Mouse (Mus musculus) C2C12 (cell line): ENCODE measurements at regions not wholly inside any gene's neighbourhood (a gene's known extent, or its start where the extent isn't known, plus 50 kb on each side); places are given as distances from the start of the nearest gene placed in this dataset.
A peak's percentile ranks its signal among the peaks of the same experiment; 100 is the strongest.

Source experiments
- H3K27me3 ChIP-seq: one replicate; pipeline ENCODE4 v1.6.1; 2011; ENCODE audit not compliant: control insufficient read depth, insufficient read depth, insufficient read length
- H3K36me3 ChIP-seq: one replicate; pipeline ENCODE4 v1.6.1; 2011; ENCODE audit not compliant: control insufficient read depth, insufficient read depth
- H3K4me3 ChIP-seq: one replicate; pipeline ENCODE4 v1.5.1; 2011; ENCODE audit warnings: mild to moderate bottlenecking, control low read depth; ENCODE audit not compliant: poor library complexity, insufficient read depth, severe bottlenecking
- H3K79me2 ChIP-seq: one replicate; pipeline ENCODE4 v1.6.1; 2011; ENCODE audit not compliant: control insufficient read depth, insufficient read depth
- H3K79me3 ChIP-seq: one replicate; pipeline ENCODE4 v1.6.1; 2011; ENCODE audit warnings: low read depth, control low read depth
- H3ac ChIP-seq: one replicate; pipeline ENCODE3; 2011; ENCODE audit warnings: low read depth; ENCODE audit not compliant: control insufficient read depth, insufficient read length
- CEBPB ChIP-seq: IDR thresholded peaks from one replicate; pipeline ENCODE4 v1.6.1; 2011; ENCODE audit warnings: low read depth, mild to moderate bottlenecking, control low read depth, moderate library complexity
- CTCF ChIP-seq: IDR thresholded peaks from one replicate; pipeline ENCODE4 v1.5.1; 2011; ENCODE audit not compliant: control insufficient read depth, insufficient read depth, insufficient read length
- FOSL1 ChIP-seq: IDR thresholded peaks from one replicate; pipeline ENCODE4 v1.8.0; 2011; ENCODE audit warnings: mild to moderate bottlenecking, low read length; ENCODE audit not compliant: poor library complexity, insufficient read depth, severe bottlenecking
- MAX ChIP-seq: IDR thresholded peaks from one replicate; pipeline ENCODE4 v1.6.1; 2011; ENCODE audit warnings: mild to moderate bottlenecking, control low read depth
- MYOD1 ChIP-seq: IDR thresholded peaks from one replicate; pipeline ENCODE4 v1.6.1; 2011; ENCODE audit warnings: low read depth; ENCODE audit not compliant: control insufficient read depth, insufficient read length
- MYOG ChIP-seq: IDR thresholded peaks from one replicate; pipeline ENCODE4 v1.6.1; 2011; ENCODE audit not compliant: control insufficient read depth, insufficient read length; ENCODE audit errors: extremely low read depth
- USF1 ChIP-seq: IDR thresholded peaks from one replicate; pipeline ENCODE4 v1.6.1; 2011; ENCODE audit warnings: low read depth, mild to moderate bottlenecking, control low read depth, moderate library complexity

DNA sequence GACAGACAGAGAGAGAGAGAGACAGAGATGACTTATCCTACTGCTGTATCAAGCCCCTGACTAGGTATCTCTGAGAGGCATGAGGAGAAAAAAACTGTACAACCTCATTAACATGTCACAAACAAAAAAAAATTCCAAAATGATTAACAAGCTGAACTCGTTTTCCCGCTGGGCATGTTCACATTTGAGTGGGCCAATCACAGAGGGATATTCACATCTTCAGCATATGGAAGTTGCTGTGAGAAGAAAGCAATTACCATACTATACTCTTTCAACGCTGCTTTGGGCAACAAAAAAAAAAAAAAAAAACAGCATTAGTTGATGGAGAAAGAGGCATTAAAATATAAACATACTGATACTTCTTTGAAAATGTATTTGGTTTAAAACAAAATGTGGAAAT lies 148.8 kb upstream of the Negr1 start:
- H3K79me2 ChIP-seq = no peaks in the 10 kb centered on the region
- no peaks in the 10 kb centered on the region for H3K27me3 ChIP-seq
- H3K4me3 ChIP-seq = no peak overlapping the region
- TF ChIP-seq MAX = no peak
- TF ChIP-seq CTCF = no peak
- no peak for TF ChIP-seq MYOD1
- TF ChIP-seq CEBPB = no peak
- TF ChIP-seq FOSL1 = no peak
- no peak for TF ChIP-seq MYOG
- no peak for TF ChIP-seq USF1
- H3K79me3 ChIP-seq = no peaks in the 10 kb centered on the region
- H3K36me3 ChIP-seq = no peaks in the 10 kb centered on the region
- H3ac ChIP-seq = no peak overlapping the region

GRCm38 (mm10) chr3:156414431-156415427 lies 146.9 kb upstream of the Negr1 start:
- Histone ChIP-seq H3K4me3 (no peak overlapping the region), H3K27me3 (no peaks in the 10 kb centered on the region), H3K79me3 (no peaks in the 10 kb centered on the region), H3K36me3 (no peaks in the 10 kb centered on the region), H3K79me2 (no peaks in the 10 kb centered on the region), H3ac (no peak overlapping the region)
- TF ChIP-seq CEBPB (peak; percentile 88), FOSL1 (no peak)

- H3K79me3 ChIP-seq = no peaks in the 10 kb centered on the region
- no peak overlapping the region for H3K4me3 ChIP-seq
- no peaks in the 10 kb centered on the region for H3K27me3 ChIP-seq
- H3K36me3 ChIP-seq = no peaks in the 10 kb centered on the region
- no peak overlapping the region for H3ac ChIP-seq
- TF ChIP-seq CTCF = no peak
- TF ChIP-seq USF1 = no peak
- no peaks in the 10 kb centered on the region for H3K79me2 ChIP-seq
Measured at GRCm38 (mm10) chr3:156418124-156418523, 143.5 kb upstream of the Negr1 start.

DNA sequence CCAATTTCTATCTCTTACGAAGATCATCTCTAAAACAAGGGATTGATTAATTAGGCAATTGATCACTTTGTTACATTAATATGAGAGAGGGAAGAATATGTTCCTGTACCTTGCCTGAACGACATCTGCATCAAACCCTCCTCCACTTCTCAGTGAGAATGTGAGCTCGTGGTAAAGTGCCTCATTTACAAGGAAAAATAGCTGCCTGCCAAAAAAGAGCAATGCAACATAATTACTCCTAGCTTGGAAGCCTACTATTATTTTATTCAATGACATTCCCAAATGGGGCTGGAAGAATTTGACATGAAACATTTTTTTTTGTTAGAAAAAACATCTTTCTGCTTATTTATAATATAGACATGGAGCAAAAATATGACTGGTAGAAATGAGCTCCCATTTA lies 138.5 kb upstream of the Negr1 start:
- no peak overlapping the region for H3ac ChIP-seq
- no peak for TF ChIP-seq MYOD1
- no peak for TF ChIP-seq CEBPB
- TF ChIP-seq CTCF = no peak
- no peak for TF ChIP-seq MAX
- TF ChIP-seq MYOG = no peak
- TF ChIP-seq USF1 = no peak
- TF ChIP-seq FOSL1 = no peak
- no peaks in the 10 kb centered on the region for H3K79me3 ChIP-seq
- H3K79me2 ChIP-seq = no peaks in the 10 kb centered on the region
- H3K4me3 ChIP-seq = no peak overlapping the region
- H3K27me3 ChIP-seq = no peaks in the 10 kb centered on the region
- no peaks in the 10 kb centered on the region for H3K36me3 ChIP-seq

- Histone ChIP-seq H3K27me3 (no peaks in the 10 kb centered on the region), H3K4me3 (no peak overlapping the region), H3ac (no peak overlapping the region), H3K36me3 (no peaks in the 10 kb centered on the region), H3K79me3 (no peaks in the 10 kb centered on the region), H3K79me2 (no peaks in the 10 kb centered on the region)
- TF ChIP-seq FOSL1 (no peak), MYOG (no peak), CTCF (no peak), USF1 (no peak), MAX (no peak), CEBPB (no peak), MYOD1 (no peak)
Measured at GRCm38 (mm10) chr3:156455042-156455441, 106.6 kb upstream of the Negr1 start.

- H3K36me3 ChIP-seq = no peaks in the 10 kb centered on the region
- H3ac ChIP-seq = no peak overlapping the region
- H3K4me3 ChIP-seq = no peak overlapping the region
- TF ChIP-seq MAX (no peak), FOSL1 (no peak), CTCF (no peak), MYOD1 (no peak), USF1 (no peak), CEBPB (no peak)
- H3K27me3 ChIP-seq = no peaks in the 10 kb centered on the region
- no peaks in the 10 kb centered on the region for H3K79me2 ChIP-seq
- H3K79me3 ChIP-seq = no peaks in the 10 kb centered on the region
Measured at GRCm38 (mm10) chr3:156463299-156463698, 98.3 kb upstream of the Negr1 start.
